Mouse (Mus musculus) erythroblast, embryonic 14.5 days (primary cell): ENCODE results near the gene Ints11. TPM values are rescaled to one million over a fixed set of nuclear protein-coding genes. Genes with fewer than 3 reads are reported as not detected.
A peak's percentile ranks its signal among the peaks of the same experiment; 100 is the strongest.

Experiments
- H3K27me3 ChIP-seq: 2 replicates; pipeline ENCODE4 v1.6.1; 2012; ENCODE audit warnings: inconsistent platforms; ENCODE audit not compliant: control insufficient read depth
- H3K36me3 ChIP-seq: 2 replicates; pipeline ENCODE4 v1.6.1; 2012; ENCODE audit warnings: mild to moderate bottlenecking, inconsistent platforms; ENCODE audit not compliant: control insufficient read depth
- H3K4me1 ChIP-seq: 2 replicates; pipeline ENCODE4 v1.6.1; 2012; ENCODE audit warnings: inconsistent platforms; ENCODE audit not compliant: control insufficient read depth
- H3K4me3 ChIP-seq: replicated peaks from 2 replicates; pipeline ENCODE3; 2012; ENCODE audit warnings: moderate library complexity, mild to moderate bottlenecking, inconsistent platforms
- H3K9me3 ChIP-seq: 2 replicates; pipeline ENCODE4 v1.6.1; 2012; ENCODE audit warnings: low read length, inconsistent platforms, mixed read lengths; ENCODE audit not compliant: control insufficient read depth
- GATA1 ChIP-seq: IDR thresholded peaks from 2 replicates; pipeline ENCODE4 v1.6.1; 2012; ENCODE audit warnings: low read length, inconsistent platforms, mixed read lengths
- TAL1 ChIP-seq: IDR thresholded peaks from 3 replicates; pipeline ENCODE4 v1.6.1; 2012; ENCODE audit warnings: low read length, inconsistent platforms, mixed read lengths
- polyA plus RNA-seq: library from polyadenylated mRNA; stranded (reverse); fragments of >175 nt; gene quantifications from 2 replicates; pipeline ENCODE4 v1.2.3, GENCODE M21; 2012

Ints11 gene
- 0.94 and 1.8 TPM in 2 replicates for polyA plus RNA-seq

- Histone ChIP-seq H3K27me3 (no peaks in the 10 kb centered on the region), H3K36me3 (peaks cover 66% of the 10 kb centered on the region), H3K4me3 (peak within 1 kb of the TSS; percentile 87), H3K4me1 (peaks cover 44% of the 10 kb centered on the region), H3K9me3 (no peaks in the 10 kb centered on the region)
- TF ChIP-seq TAL1 (no peak), GATA1 (no peak)
Observed at GRCm38 (mm10) chr4:155869317-155870033, at the start of gene Ints11, which contains the start of gene Cptp. Gene Ints11 (plus strand): TSS chr4:155869546. Gene Cptp (minus strand): TSS chr4:155869440.

DNA sequence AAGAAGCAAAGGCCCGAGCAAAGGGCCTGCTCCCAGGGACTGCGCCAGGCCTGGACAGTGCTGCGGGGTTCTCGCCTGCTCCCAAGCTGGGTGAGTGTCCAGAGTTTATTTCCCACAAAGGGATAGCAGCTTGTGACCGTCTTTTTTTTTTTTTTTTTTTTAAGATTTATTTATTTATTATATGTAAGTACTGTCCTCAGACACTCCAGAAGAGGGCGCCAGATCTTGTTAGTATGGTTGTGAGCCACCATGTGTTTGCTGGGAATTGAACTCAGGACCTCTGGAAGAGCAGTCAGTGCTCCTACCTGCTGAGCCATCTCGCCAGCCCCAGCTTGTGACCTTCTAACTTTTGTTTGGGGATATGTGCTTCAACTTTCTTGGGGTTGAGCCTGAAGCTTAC lies 48.3 kb upstream of the Ints11 start:
- Histone ChIP-seq H3K9me3 (no peaks in the 10 kb centered on the region), H3K27me3 (no peaks in the 10 kb centered on the region), H3K4me1 (peaks cover 7% of the 10 kb centered on the region), H3K4me3 (no peak overlapping the region), H3K36me3 (peaks cover 99% of the 10 kb centered on the region)
- no peak for TF ChIP-seq GATA1
- no peak for TF ChIP-seq TAL1

DNA sequence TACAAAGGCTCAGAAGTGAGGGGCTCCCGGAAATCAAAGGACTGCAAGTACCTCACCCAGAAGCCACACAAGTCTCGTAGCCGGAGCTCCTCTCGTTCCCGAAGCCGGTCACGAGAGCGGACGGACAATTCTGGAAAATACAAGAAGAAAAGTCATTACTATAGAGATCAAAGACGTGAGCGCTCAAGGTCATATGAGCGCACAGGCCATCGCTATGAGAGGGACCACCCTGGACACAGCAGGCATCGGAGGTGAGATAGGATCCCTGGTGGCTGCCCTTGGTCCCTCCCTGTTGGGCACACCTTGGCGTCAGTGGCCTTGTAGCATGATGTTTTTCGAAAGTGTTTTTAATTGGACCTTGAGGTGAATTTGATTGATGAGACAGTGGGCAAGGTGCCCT lies 45.9 kb upstream of the Ints11 start:
- Histone ChIP-seq H3K27me3 (no peaks in the 10 kb centered on the region), H3K4me3 (no peak overlapping the region), H3K4me1 (peaks cover 7% of the 10 kb centered on the region), H3K9me3 (no peaks in the 10 kb centered on the region), H3K36me3 (peaks cover 98% of the 10 kb centered on the region)
- TF ChIP-seq GATA1 (no peak), TAL1 (no peak)

- no peaks in the 10 kb centered on the region for H3K27me3 ChIP-seq
- TF ChIP-seq GATA1 (no peak), TAL1 (no peak)
- H3K4me1 ChIP-seq, result peaks cover 37% of the 10 kb centered on the region
- no peaks in the 10 kb centered on the region for H3K9me3 ChIP-seq
- H3K36me3 ChIP-seq, result peaks cover 66% of the 10 kb centered on the region
- H3K4me3 ChIP-seq, result no peak overlapping the region
Observed at GRCm38 (mm10) chr4:155829866-155830265, 39.5 kb upstream of the Ints11 start.

- peaks cover 58% of the 10 kb centered on the region for H3K36me3 ChIP-seq
- no peaks in the 10 kb centered on the region for H3K27me3 ChIP-seq
- H3K4me3 ChIP-seq, result peak overlapping the region; percentile 65
- peaks cover 37% of the 10 kb centered on the region for H3K4me1 ChIP-seq
- no peaks in the 10 kb centered on the region for H3K9me3 ChIP-seq
- TF ChIP-seq TAL1, result no peak
- TF ChIP-seq GATA1, result no peak
Observed at GRCm38 (mm10) chr4:155830596-155830995, 38.8 kb upstream of the Ints11 start.

- H3K9me3 ChIP-seq, result no peaks in the 10 kb centered on the region
- TF ChIP-seq TAL1 (no peak), GATA1 (no peak)
- peaks cover 37% of the 10 kb centered on the region for H3K4me1 ChIP-seq
- H3K27me3 ChIP-seq, result no peaks in the 10 kb centered on the region
- H3K4me3 ChIP-seq, result peak within 1 kb of the TSS; percentile 65
- H3K36me3 ChIP-seq, result peaks cover 51% of the 10 kb centered on the region
Observed at GRCm38 (mm10) chr4:155831205-155831766, 38.1 kb upstream of the Ints11 start, which contains the start of gene Aurkaip1. Gene Aurkaip1 (plus strand): TSS chr4:155831272.

GRCm38 (mm10) chr4:155831831-155832230 lies 37.5 kb upstream of the Ints11 start:
- Histone ChIP-seq H3K36me3 (peaks cover 46% of the 10 kb centered on the region), H3K4me1 (peaks cover 37% of the 10 kb centered on the region), H3K27me3 (no peaks in the 10 kb centered on the region), H3K4me3 (peak overlapping the region; percentile 65), H3K9me3 (no peaks in the 10 kb centered on the region)
- no peak for TF ChIP-seq GATA1
- TF ChIP-seq TAL1, result no peak

DNA sequence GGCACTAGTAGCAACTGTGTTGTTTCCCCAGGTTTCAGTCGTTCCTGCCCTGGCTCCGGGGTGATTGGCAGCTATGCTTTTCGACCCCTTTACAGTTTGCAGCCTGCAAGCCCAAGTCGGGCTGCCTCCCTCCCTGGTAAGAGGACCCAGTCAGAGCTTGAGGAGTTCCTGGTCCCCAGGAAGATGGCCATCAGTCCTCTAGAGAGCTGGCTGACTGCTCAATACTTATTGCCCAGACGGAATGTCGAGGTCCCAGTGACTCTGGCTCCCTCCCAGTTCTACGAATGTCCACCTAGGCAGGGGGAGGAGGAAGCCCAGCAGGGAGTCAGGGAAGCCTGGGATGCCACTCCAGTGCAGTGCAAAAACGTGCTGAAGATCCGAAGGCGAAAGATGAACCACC lies 37.0 kb upstream of the Ints11 start:
- Histone ChIP-seq H3K4me3 (peak overlapping the region; percentile 65), H3K9me3 (no peaks in the 10 kb centered on the region), H3K27me3 (no peaks in the 10 kb centered on the region), H3K36me3 (peaks cover 41% of the 10 kb centered on the region), H3K4me1 (peaks cover 37% of the 10 kb centered on the region)
- no peak for TF ChIP-seq TAL1
- TF ChIP-seq GATA1, result no peak

GRCm38 (mm10) chr4:155833234-155833633 lies 36.1 kb upstream of the Ints11 start:
- Histone ChIP-seq H3K27me3 (peaks cover 6% of the 10 kb centered on the region), H3K9me3 (no peaks in the 10 kb centered on the region), H3K4me3 (peak overlapping the region; percentile 65), H3K36me3 (peaks cover 34% of the 10 kb centered on the region), H3K4me1 (peaks cover 37% of the 10 kb centered on the region)
- TF ChIP-seq GATA1 (no peak), TAL1 (no peak)
